Mouse (Mus musculus): ENCODE measurements at regions not wholly inside any gene's neighbourhood (a gene's known extent, or its start where the extent isn't known, plus 50 kb on each side); places are given as distances from the start of the nearest gene placed in this dataset.

DNA sequence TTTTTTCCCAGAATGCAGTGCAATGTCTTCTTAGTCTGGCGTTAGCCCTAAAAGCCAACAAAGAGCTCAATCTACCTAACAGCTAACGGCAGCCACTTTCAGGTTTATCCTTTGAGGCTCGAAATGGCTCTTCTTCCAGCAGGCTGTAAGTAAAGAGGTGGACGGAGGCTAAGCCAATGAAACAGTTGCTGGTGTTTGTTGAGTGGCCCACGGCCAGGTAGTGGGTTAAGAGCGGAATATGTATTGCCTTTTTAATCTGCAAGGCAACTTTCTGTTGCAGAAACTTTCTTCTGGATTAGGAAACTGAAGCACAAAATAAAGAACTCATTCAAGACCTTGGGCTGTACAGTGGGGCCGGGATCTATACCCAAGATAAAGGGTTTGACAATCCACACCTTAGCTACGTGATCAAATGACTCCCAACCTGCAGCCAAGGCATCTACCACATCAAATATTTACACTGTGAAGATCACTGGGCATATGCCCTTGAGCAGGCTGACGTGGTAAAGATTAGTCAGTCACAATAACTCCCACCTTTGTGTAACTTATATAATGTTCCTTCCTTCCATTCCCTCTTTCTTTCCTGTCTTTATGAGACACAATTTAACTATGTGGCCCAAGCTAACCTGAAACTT lies 62.3 kb upstream of the Peli2 start:
- no peak for TF ChIP-seq HCFC1 (IDR thresholded peaks at IDR 0.05; ENCODE audit: borderline replicate concordance, insufficient read depth, low read length)
- no peak for TF ChIP-seq CHD2 (IDR thresholded peaks at IDR 0.05; ENCODE audit: low read depth, low read length)
- TF ChIP-seq MAFK (IDR thresholded peaks at IDR 0.05; ENCODE audit: insufficient read depth, low read depth, low read length) = no peak
- no peak for TF ChIP-seq ZNF384 (IDR thresholded peaks at IDR 0.05; ENCODE audit: low read depth, low read length)

Measured in ES-E14 (cell line).